Mouse (Mus musculus): ENCODE data around the gene Lca5l.

The Lca5l gene

GRCm38 (mm10) chr16:96110655-96111345 is 81.3 kb downstream of the Lca5l start:
- no peak for DNase-seq

DNA sequence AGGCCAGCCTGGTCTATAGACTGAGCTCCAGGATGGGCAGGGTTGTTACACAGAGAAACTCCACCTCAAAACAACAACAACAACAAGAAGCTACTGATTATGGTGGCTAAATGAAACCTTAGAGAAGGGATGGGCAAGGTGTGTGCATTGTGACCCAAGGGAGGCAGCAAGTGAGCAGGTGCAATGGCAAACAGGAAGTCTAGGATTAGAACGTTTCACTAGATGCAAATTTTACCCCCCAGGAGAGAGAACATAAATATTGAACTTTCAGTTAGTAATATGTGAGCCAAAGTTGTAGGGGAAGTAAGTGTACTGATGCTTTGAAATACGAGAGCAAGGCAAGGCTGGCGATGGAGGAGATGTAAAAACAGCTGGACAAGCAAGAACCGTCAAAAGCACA is 82.4 kb downstream of the Lca5l start:
- no peak for DNase-seq

All from cerebellum, adult 9-11 months (tissue).